Mouse (Mus musculus) kidney, adult 2 months (tissue): ENCODE results near the gene 2900026A02Rik. TPM values are rescaled to one million over a fixed set of nuclear protein-coding genes. Genes with fewer than 3 reads are reported as not detected.
A peak's percentile ranks its signal among the peaks of the same experiment; 100 is the strongest.

Source experiments
- DNase-seq: peaks from one replicate; pipeline ENCODE4 v3.0.0; 2021
- H3K27ac ChIP-seq: fragments of 200-500 bp; 2 replicates; pipeline ENCODE4 v1.5.1; 2012; ENCODE audit warnings: low read depth, low read length, control low read depth, inconsistent platforms; ENCODE audit not compliant: insufficient read depth
- H3K27me3 ChIP-seq: fragments of 200-500 bp; replicated peaks from 2 replicates; pipeline ENCODE4 v1.6.1; 2012; ENCODE audit warnings: mild to moderate bottlenecking, moderate library complexity, low read length, inconsistent platforms; ENCODE audit not compliant: control insufficient read depth, insufficient read depth
- H3K36me3 ChIP-seq: fragments of 200-500 bp; 2 replicates; pipeline ENCODE4 v1.6.1; 2012; ENCODE audit warnings: mild to moderate bottlenecking, moderate library complexity, low read length, inconsistent platforms; ENCODE audit not compliant: control insufficient read depth, insufficient read depth
- H3K4me1 ChIP-seq: fragments of 200-500 bp; 2 replicates; pipeline ENCODE4 v1.6.1; 2011; ENCODE audit warnings: low read length; ENCODE audit not compliant: control insufficient read depth, insufficient read depth
- H3K4me3 ChIP-seq: fragments of 200-500 bp; 2 replicates; pipeline ENCODE4 v1.5.1; 2011; ENCODE audit warnings: mild to moderate bottlenecking, low read depth, low read length, control low read depth; ENCODE audit not compliant: insufficient read depth
- CTCF ChIP-seq: fragments of 200-500 bp; conservative IDR thresholded peaks from 2 replicates; pipeline ENCODE4 v1.5.1; 2011; ENCODE audit warnings: low read depth, mild to moderate bottlenecking, control low read depth, low read length, moderate library complexity, mixed read lengths; ENCODE audit not compliant: insufficient read depth, insufficient read length
- POLR2A ChIP-seq: fragments of 200-500 bp; IDR thresholded peaks from one replicate; pipeline ENCODE4 v1.6.1; 2011; ENCODE audit warnings: low read depth, low read length, control low read depth
- WGBS: fragments of 180-500 bp; shearing (Covaris S2); methylation state at CpG from one replicate; pipeline ENCODE4 v1.1.7; 2018; 5-methylcytosine and 5-hydroxymethylcytosine counted together
- polyA plus RNA-seq: library from polyadenylated mRNA; depleted of rRNA; stranded (reverse); fragments of >200 nt; gene quantifications from 2 replicates; pipeline ENCODE4 v1.2.3, GENCODE M21; 2012

2900026A02Rik gene
- polyA plus RNA-seq, 1 experiment, result 15.0 TPM

DNA sequence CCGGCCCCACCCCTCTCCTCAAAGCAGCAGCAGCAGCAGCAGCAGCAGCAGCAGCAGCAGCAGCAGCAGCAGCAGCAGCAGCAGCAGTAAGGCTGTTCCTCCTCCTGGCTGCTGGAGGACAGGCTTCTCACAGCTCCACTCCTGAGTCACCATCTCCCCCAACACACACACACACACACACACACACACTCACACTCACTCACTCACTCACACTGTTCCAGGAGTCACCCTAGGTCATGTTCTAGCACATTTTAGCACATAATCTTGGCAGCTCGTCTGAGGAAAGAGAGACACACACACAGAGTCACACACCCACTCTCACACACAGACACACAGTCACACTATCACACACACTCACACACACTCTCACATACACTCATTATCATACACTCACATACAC lies 74.4 kb downstream of the 2900026A02Rik start:
- DNase-seq, result no peak
- H3K27ac ChIP-seq, result no peak overlapping the region
- no peaks in the 10 kb centered on the region for H3K27me3 ChIP-seq
- WGBS, result 47% methylated on average over 2 of the region's 2 CpGs
- TF ChIP-seq CTCF (no peak), POLR2A (no peak)
- no peaks in the 10 kb centered on the region for H3K4me1 ChIP-seq
- no peaks in the 10 kb centered on the region for H3K36me3 ChIP-seq
- H3K4me3 ChIP-seq, result no peak overlapping the region

DNA sequence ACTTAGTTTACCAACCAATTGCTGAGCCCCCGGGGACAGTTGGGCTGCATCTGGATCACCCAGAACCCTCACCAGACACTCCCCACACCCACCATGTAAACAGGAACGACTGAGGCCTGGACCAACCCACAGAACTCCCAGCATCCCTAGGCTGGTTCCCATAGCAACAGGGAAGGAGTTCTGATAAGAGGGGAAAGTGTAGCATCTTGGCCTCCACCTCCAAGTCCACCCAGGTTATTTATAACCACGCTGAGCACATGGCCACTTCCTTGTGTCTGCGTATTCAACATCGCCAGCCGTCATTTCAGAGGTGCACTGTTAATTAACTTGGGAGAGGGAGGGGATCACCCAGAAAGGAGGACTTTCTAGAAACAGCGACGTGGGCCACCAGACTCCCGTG lies 75.9 kb downstream of the 2900026A02Rik start:
- TF ChIP-seq POLR2A (no peak), CTCF (no peak)
- no peak overlapping the region for H3K27ac ChIP-seq
- WGBS, result 41% methylated on average over 9 of the region's 9 CpGs
- H3K27me3 ChIP-seq, result no peaks in the 10 kb centered on the region
- H3K36me3 ChIP-seq, result no peaks in the 10 kb centered on the region
- no peaks in the 10 kb centered on the region for H3K4me1 ChIP-seq
- no peak overlapping the region for H3K4me3 ChIP-seq
- DNase-seq, result no peak

DNA sequence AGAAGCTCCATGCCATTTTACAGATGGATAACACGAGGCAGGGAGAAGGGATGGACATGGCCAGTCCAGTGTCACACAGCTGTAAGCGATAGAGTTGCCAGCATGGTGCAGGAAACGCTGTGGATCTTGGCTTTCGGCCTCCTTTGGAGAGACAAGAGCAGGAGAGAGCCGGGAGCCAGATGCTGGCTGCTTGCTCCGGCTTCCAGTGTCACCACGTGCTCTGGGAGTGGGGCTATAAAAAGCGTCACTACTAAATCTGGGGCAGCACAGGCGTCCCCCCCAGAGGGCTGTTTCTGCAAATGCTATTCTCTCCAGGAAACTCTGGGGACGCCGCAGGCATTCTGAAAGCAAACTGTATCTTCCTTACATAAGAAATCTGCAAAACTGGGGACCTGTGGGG lies 78.5 kb downstream of the 2900026A02Rik start:
- no peak for TF ChIP-seq POLR2A
- TF ChIP-seq CTCF, result no peak
- Histone ChIP-seq H3K27ac (no peak overlapping the region), H3K36me3 (no peaks in the 10 kb centered on the region), H3K4me3 (no peak overlapping the region), H3K27me3 (no peaks in the 10 kb centered on the region), H3K4me1 (no peaks in the 10 kb centered on the region)
- 37% methylated on average over 11 of the region's 11 CpGs for whole genome bisulfite sequencing
- DNase-seq, result peak; percentile 55

DNA sequence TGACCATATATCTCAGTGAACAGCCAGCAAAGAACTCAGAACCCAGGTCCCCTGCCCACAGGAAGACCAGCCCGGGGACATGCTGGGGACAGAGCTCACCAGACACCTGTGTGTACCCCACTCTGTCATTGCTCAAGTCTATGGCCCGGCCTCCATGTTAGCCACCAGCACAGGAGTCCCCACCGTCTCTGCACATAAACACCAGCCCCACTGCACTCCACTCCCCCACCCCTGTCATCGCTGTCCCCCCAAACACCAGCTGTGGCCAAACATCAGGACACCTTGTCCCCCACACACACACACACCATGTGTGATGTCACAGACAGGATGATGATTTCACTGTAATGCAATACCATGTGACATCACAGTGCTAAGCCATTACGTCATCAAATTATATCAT lies 79.0 kb downstream of the 2900026A02Rik start:
- no peak for TF ChIP-seq CTCF
- no peak for TF ChIP-seq POLR2A
- no peak for DNase-seq
- 95% methylated on average over 5 of the region's 5 CpGs for WGBS
- Histone ChIP-seq H3K4me1 (no peaks in the 10 kb centered on the region), H3K4me3 (no peak overlapping the region), H3K27me3 (no peaks in the 10 kb centered on the region), H3K36me3 (no peaks in the 10 kb centered on the region), H3K27ac (no peak overlapping the region)

DNA sequence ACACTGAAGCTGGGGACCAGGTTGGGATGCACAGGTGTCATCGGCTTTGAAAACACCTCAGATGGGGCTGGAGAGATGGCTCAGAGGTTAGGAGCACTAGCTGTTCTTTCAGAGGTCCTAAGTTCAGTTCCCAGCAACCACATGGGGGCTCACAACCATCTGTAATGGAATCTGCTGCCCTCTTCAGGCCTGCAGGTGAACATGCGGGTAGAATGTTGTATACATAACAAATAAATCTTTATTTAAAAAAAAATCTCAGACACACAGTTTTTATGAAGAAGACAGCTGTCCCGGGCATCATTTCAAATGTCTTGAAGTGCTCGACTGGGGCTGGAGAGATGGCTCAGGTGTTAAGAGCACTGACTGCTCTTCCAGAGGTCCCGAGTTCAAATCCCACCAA lies 80.2 kb downstream of the 2900026A02Rik start:
- Histone ChIP-seq H3K36me3 (no peaks in the 10 kb centered on the region), H3K4me1 (no peaks in the 10 kb centered on the region), H3K27me3 (no peaks in the 10 kb centered on the region), H3K27ac (no peak overlapping the region), H3K4me3 (no peak overlapping the region)
- DNase-seq, result no peak
- no peak for TF ChIP-seq POLR2A
- 0 out of 2 replicates have a peak, but pooled peaks have one; percentile 14 for TF ChIP-seq CTCF
- WGBS, result 99% methylated on average over 5 of the region's 5 CpGs

DNA sequence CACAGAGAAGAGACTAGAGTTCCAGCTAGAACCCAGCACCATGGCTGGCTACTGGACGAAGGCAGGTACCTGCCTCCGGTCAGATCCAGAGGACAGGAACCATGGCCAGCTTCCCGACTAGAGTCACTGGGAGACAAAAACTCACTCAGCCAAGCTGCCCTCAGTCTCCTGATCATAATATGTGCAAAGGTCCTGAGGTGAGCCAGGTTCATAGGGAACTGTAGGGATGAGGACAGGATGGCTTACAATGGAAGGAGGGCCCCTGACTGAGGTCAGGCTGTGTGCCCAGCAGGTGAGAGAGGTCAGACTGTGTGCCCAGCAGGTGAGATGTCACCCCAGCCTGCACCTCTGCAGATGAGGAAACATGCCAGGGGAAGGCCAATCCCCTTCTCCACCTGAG lies 81.0 kb downstream of the 2900026A02Rik start:
- Histone ChIP-seq H3K27me3 (no peaks in the 10 kb centered on the region), H3K36me3 (no peaks in the 10 kb centered on the region), H3K4me1 (no peaks in the 10 kb centered on the region), H3K4me3 (no peak overlapping the region), H3K27ac (no peak overlapping the region)
- TF ChIP-seq CTCF, result no peak
- no peak for TF ChIP-seq POLR2A
- WGBS, result 84% methylated on average over 3 of the region's 3 CpGs
- no peak for DNase-seq

DNA sequence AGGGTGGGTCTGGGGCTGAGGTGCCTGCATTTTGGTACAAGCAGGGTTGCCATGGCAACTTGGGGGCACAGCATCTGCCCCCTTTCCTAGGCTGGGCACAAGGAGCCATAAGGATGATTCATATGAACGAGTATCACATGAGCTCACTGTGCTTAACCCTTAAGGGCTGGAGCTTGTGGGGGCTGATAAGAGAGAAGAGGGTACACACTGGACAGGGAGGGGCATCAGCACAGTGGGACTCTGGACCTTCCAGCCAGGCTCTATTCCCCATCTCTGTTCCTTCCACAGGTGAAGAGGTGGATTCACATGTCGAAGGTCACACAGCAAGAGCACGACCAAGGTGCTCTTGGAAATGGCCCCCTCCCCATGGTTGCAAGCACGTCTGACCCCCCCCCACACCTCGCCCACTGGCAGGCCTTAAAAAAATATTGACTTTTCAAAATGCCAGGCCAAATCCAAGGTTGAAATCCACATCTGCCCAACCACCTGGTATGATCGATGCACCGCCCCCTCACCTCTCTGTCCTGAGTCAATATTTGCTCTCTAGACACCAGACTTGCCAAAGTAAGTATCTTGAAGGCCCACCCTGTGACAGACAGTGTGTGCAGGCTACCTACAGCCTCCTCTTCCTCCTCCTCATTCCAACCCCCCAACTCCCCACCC lies 81.8 kb downstream of the 2900026A02Rik start:
- no peak for DNase-seq
- no peak for TF ChIP-seq CTCF
- TF ChIP-seq POLR2A, result no peak
- no peaks in the 10 kb centered on the region for H3K4me1 ChIP-seq
- peak overlapping the region; percentile 46; the same call in 1 of the 2 replicates for H3K4me3 ChIP-seq
- H3K27me3 ChIP-seq, result no peaks in the 10 kb centered on the region
- no peaks in the 10 kb centered on the region for H3K36me3 ChIP-seq
- H3K27ac ChIP-seq, result no peak overlapping the region
- 64% methylated on average over 7 of the region's 7 CpGs for WGBS
